Mouse (Mus musculus): ENCODE measurements around the gene Hdac2. TPM values are rescaled to one million over a fixed set of nuclear protein-coding genes. Genes with fewer than 3 reads are reported as not detected.

The Hdac2 gene
- polyA plus RNA-seq, 1 experiment from 2014 or later: 448 TPM

- H3K4me3 ChIP-seq (ENCODE audit: low read depth, low read length): peak overlapping the region; percentile 94
- H3K27me3 ChIP-seq (ENCODE audit: control insufficient read depth, insufficient read depth, low read length): no peaks in the 10 kb centered on the region
- peak overlapping the region; percentile 53 for H3K4me2 ChIP-seq (ENCODE audit: low read depth)
- ATAC-seq (ENCODE audit: insufficient read depth, low FRiP score, low TSS enrichment) (peak; percentile 80), DNase-seq (ENCODE audit: low spot score) (peak; percentile 80)
- no peaks in the 10 kb centered on the region for H3K4me1 ChIP-seq (ENCODE audit: control insufficient read depth, insufficient read depth, low read length)
- no peaks in the 10 kb centered on the region; the same call in 1 of the 2 replicates for H3K9me3 ChIP-seq (ENCODE audit: control insufficient read depth, low read length)
- H3K9ac ChIP-seq (ENCODE audit: low read length): peak overlapping the region; percentile 99
- peak overlapping the region; percentile 98 for H3K27ac ChIP-seq (ENCODE audit: low read depth, low read length)
- 2% methylated on average over 37 of the region's 63 CpGs for WGBS
- H3K36me3 ChIP-seq (ENCODE audit: control insufficient read depth, insufficient read depth, low read length): no peaks in the 10 kb centered on the region
Observed at GRCm38 (mm10) chr10:36974676-36975520, 554 bp downstream of the Hdac2 start.

DNA sequence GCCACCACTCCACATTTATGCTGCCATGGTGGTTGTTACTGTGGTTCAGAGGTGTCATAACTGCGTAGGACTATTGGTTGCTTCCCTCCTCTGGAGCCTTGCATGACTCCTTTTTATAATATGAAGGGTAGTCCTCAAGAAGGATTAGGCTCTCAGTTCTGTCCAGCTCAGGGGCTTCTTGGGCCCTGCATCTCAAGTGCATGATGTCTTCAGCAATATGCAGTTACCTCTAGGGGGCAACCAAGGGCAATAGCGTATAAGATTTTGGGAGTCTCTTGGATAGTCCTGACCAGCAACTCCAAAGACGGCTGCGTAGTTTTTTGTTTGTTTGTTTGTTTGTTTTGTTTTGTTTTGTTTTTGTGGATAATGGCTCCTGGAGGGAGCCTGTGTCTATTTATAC is 7.5 kb downstream of the Hdac2 start:
- WGBS: 96% methylated on average over 4 of the region's 4 CpGs
- ATAC-seq (ENCODE audit: insufficient read depth, low FRiP score, low TSS enrichment) (no peak), DNase-seq (ENCODE audit: low spot score) (no peak)
- peaks cover 3% of the 10 kb centered on the region for H3K36me3 ChIP-seq (ENCODE audit: control insufficient read depth, insufficient read depth, low read length)
- H3K4me1 ChIP-seq (ENCODE audit: control insufficient read depth, insufficient read depth, low read length): no peaks in the 10 kb centered on the region
- H3K9me3 ChIP-seq (ENCODE audit: control insufficient read depth, low read length): no peaks in the 10 kb centered on the region; the same call in 1 of the 2 replicates
- H3K27ac ChIP-seq (ENCODE audit: low read depth, low read length): no peak overlapping the region
- H3K9ac ChIP-seq (ENCODE audit: low read length): no peak overlapping the region
- H3K4me3 ChIP-seq (ENCODE audit: low read depth, low read length): no peak overlapping the region
- H3K4me2 ChIP-seq (ENCODE audit: low read depth): no peak overlapping the region
- no peaks in the 10 kb centered on the region for H3K27me3 ChIP-seq (ENCODE audit: control insufficient read depth, insufficient read depth, low read length)

GRCm38 (mm10) chr10:36992149-36992548 is 17.8 kb downstream of the Hdac2 start:
- H3K4me1 ChIP-seq (ENCODE audit: control insufficient read depth, insufficient read depth, low read length): no peaks in the 10 kb centered on the region
- 94% methylated on average over 2 of the region's 2 CpGs for WGBS

GRCm38 (mm10) chr10:37000839-37001238 is 26.5 kb downstream of the Hdac2 start:
- WGBS: 89% methylated on average over 2 of the region's 2 CpGs
- Histone ChIP-seq H3K36me3 (ENCODE audit: control insufficient read depth, insufficient read depth, low read length) (peaks cover 6% of the 10 kb centered on the region), H3K4me2 (ENCODE audit: low read depth) (no peak overlapping the region), H3K4me1 (ENCODE audit: control insufficient read depth, insufficient read depth, low read length) (no peaks in the 10 kb centered on the region), H3K4me3 (ENCODE audit: low read depth, low read length) (no peak overlapping the region), H3K27ac (ENCODE audit: low read depth, low read length) (no peak overlapping the region), H3K9me3 (ENCODE audit: control insufficient read depth, low read length) (no peaks in the 10 kb centered on the region), H3K9ac (ENCODE audit: low read length) (no peak overlapping the region), H3K27me3 (ENCODE audit: control insufficient read depth, insufficient read depth, low read length) (no peaks in the 10 kb centered on the region)
- no peak for ATAC-seq (ENCODE audit: insufficient read depth, low FRiP score, low TSS enrichment)
- no peak for DNase-seq (ENCODE audit: low spot score)

More at GRCm38 (mm10) chr10:36992149-36992548, 17.8 kb downstream of the Hdac2 start:
- no peak overlapping the region for H3K9ac ChIP-seq (ENCODE audit: low read length)
- ATAC-seq (ENCODE audit: insufficient read depth, low FRiP score, low TSS enrichment) (no peak), DNase-seq (ENCODE audit: low spot score) (no peak)
- no peaks in the 10 kb centered on the region for H3K9me3 ChIP-seq (ENCODE audit: control insufficient read depth, low read length)
- H3K4me3 ChIP-seq (ENCODE audit: low read depth, low read length): no peak overlapping the region
- peaks cover 21% of the 10 kb centered on the region; the same call in 1 of the 2 replicates for H3K36me3 ChIP-seq (ENCODE audit: control insufficient read depth, insufficient read depth, low read length)
- H3K4me2 ChIP-seq (ENCODE audit: low read depth): no peak overlapping the region
- H3K27me3 ChIP-seq (ENCODE audit: control insufficient read depth, insufficient read depth, low read length): no peaks in the 10 kb centered on the region
- no peak overlapping the region for H3K27ac ChIP-seq (ENCODE audit: low read depth, low read length)

- H3K9ac ChIP-seq (ENCODE audit: low read length): no peak overlapping the region
- H3K9me3 ChIP-seq (ENCODE audit: control insufficient read depth, low read length): no peaks in the 10 kb centered on the region
- peak; percentile 90; the same call in 1 of the 2 replicates for ATAC-seq (ENCODE audit: insufficient read depth, low FRiP score, low TSS enrichment)
- 57% methylated on average over 8 of the region's 8 CpGs for WGBS
- no peaks in the 10 kb centered on the region for H3K27me3 ChIP-seq (ENCODE audit: control insufficient read depth, insufficient read depth, low read length)
- H3K4me2 ChIP-seq (ENCODE audit: low read depth): no peak overlapping the region
- DNase-seq (ENCODE audit: low spot score): peak; percentile 69
- H3K4me3 ChIP-seq (ENCODE audit: low read depth, low read length): no peak overlapping the region
- H3K4me1 ChIP-seq (ENCODE audit: control insufficient read depth, insufficient read depth, low read length): no peaks in the 10 kb centered on the region
- no peaks in the 10 kb centered on the region for H3K36me3 ChIP-seq (ENCODE audit: control insufficient read depth, insufficient read depth, low read length)
- no peak overlapping the region for H3K27ac ChIP-seq (ENCODE audit: low read depth, low read length)
Observed at GRCm38 (mm10) chr10:37014274-37015107, 40.1 kb downstream of the Hdac2 start.

- Histone ChIP-seq H3K9ac (ENCODE audit: low read length) (no peak overlapping the region), H3K27ac (ENCODE audit: low read depth, low read length) (no peak overlapping the region), H3K4me2 (ENCODE audit: low read depth) (no peak overlapping the region), H3K4me1 (ENCODE audit: control insufficient read depth, insufficient read depth, low read length) (no peaks in the 10 kb centered on the region), H3K4me3 (ENCODE audit: low read depth, low read length) (no peak overlapping the region), H3K27me3 (ENCODE audit: control insufficient read depth, insufficient read depth, low read length) (no peaks in the 10 kb centered on the region), H3K36me3 (ENCODE audit: control insufficient read depth, insufficient read depth, low read length) (no peaks in the 10 kb centered on the region), H3K9me3 (ENCODE audit: control insufficient read depth, low read length) (no peaks in the 10 kb centered on the region)
- no peak for DNase-seq (ENCODE audit: low spot score)
- 78% methylated on average over 2 of the region's 2 CpGs for WGBS
- ATAC-seq (ENCODE audit: insufficient read depth, low FRiP score, low TSS enrichment): no peak
Observed at GRCm38 (mm10) chr10:37015729-37016128, 41.4 kb downstream of the Hdac2 start.

- Histone ChIP-seq H3K9me3 (ENCODE audit: control insufficient read depth, low read length) (no peaks in the 10 kb centered on the region), H3K27me3 (ENCODE audit: control insufficient read depth, insufficient read depth, low read length) (no peaks in the 10 kb centered on the region), H3K4me2 (ENCODE audit: low read depth) (no peak overlapping the region), H3K4me3 (ENCODE audit: low read depth, low read length) (no peak overlapping the region), H3K9ac (ENCODE audit: low read length) (no peak overlapping the region), H3K27ac (ENCODE audit: low read depth, low read length) (no peak overlapping the region), H3K36me3 (ENCODE audit: control insufficient read depth, insufficient read depth, low read length) (no peaks in the 10 kb centered on the region), H3K4me1 (ENCODE audit: control insufficient read depth, insufficient read depth, low read length) (no peaks in the 10 kb centered on the region)
- WGBS: 90% methylated on average over 2 of the region's 2 CpGs
- ATAC-seq (ENCODE audit: insufficient read depth, low FRiP score, low TSS enrichment) (no peak), DNase-seq (ENCODE audit: low spot score) (no peak)
Observed at GRCm38 (mm10) chr10:37016200-37016599, 41.9 kb downstream of the Hdac2 start.

DNA sequence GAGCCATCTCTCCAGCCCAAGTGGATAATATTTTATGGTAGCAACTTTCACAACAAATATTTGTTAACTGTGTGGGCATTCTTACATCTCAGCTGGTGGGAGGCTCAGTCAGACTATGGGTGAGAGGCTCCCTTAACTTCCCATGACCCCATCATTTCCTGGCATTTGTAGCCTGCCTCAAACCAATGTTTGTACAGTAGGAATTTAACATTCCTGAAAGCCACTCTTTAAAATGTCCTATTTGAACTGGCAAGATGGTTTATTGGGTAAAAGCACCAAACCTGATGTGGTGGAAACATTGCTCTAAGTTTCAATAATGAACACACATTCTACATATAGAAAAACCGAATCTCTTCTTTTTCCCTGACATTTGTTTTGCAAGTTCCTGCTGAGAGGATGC is 50.0 kb downstream of the Hdac2 start:
- ATAC-seq (ENCODE audit: insufficient read depth, low FRiP score, low TSS enrichment) (no peak), DNase-seq (ENCODE audit: low spot score) (no peak)
- no peaks in the 10 kb centered on the region for H3K9me3 ChIP-seq (ENCODE audit: control insufficient read depth, low read length)
- H3K27ac ChIP-seq (ENCODE audit: low read depth, low read length): no peak overlapping the region
- 67% methylated on average over 1 of the region's 1 CpGs for WGBS
- no peak overlapping the region for H3K4me2 ChIP-seq (ENCODE audit: low read depth)
- no peak overlapping the region for H3K4me3 ChIP-seq (ENCODE audit: low read depth, low read length)
- no peaks in the 10 kb centered on the region for H3K4me1 ChIP-seq (ENCODE audit: control insufficient read depth, insufficient read depth, low read length)
- no peak overlapping the region for H3K9ac ChIP-seq (ENCODE audit: low read length)
- no peaks in the 10 kb centered on the region for H3K27me3 ChIP-seq (ENCODE audit: control insufficient read depth, insufficient read depth, low read length)
- no peaks in the 10 kb centered on the region for H3K36me3 ChIP-seq (ENCODE audit: control insufficient read depth, insufficient read depth, low read length)
